Mouse (Mus musculus) stomach, postnatal 0 days (tissue): ENCODE data around the gene Arf1.

Source experiments
- CTCF ChIP-seq: IDR thresholded peaks from 2 replicates; pipeline ENCODE4 v1.5.1; 2016; ENCODE audit warnings: antibody characterized with exemption, low read depth, mild to moderate bottlenecking, moderate library complexity
- EP300 ChIP-seq: optimal IDR thresholded peaks from 2 replicates; pipeline ENCODE3; 2016; ENCODE audit warnings: antibody characterized with exemption

- no peak for TF ChIP-seq CTCF
- no peak for TF ChIP-seq EP300
Observed at GRCm38 (mm10) chr11:59185490-59185889, 42.6 kb downstream of the Arf1 start.
